Mouse (Mus musculus): ENCODE measurements at regions not wholly inside any gene's neighbourhood (a gene's known extent, or its start where the extent isn't known, plus 50 kb on each side); places are given as distances from the start of the nearest gene placed in this dataset.

DNA sequence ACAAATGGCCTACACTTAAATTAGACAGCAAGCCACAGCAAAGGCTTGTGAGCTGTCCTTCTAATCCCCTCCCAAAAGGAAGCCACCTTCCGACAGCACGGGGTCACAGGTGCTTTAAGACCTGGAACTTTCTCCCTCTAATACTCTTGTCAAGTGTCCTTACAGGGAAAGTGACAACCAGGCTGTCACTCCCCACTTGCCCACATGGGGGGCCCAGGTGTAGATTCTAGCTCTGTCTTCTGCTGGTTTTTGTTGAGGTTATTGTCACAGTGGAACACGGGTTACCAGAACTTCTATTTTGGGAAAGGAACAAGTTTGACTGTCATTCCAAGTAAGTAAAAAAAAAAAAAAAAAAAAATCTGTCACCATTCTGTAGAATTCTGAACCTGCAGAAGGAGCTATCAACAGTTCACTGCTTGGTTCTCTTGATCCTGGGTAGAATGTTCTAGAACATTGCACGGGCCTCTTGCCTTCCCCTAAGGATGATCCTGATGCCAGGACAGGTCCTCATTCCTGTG is 85.4 kb downstream of the Dad1 start:
- no peak for TF ChIP-seq POLR2A (IDR thresholded peaks at IDR 0.05; ENCODE audit: control insufficient read depth, low read depth, low read length)
- TF ChIP-seq CTCF (IDR thresholded peaks at IDR 0.05; ENCODE audit: control insufficient read depth, insufficient read depth, insufficient replicate concordance, low read depth, low read length): no peak

Data from testis, adult 2 months (tissue).